Mouse (Mus musculus) hematopoietic stem cell, adult 5-6 weeks (primary cell): ENCODE results near the gene Cpped1. TPM values are rescaled to one million over a fixed set of nuclear protein-coding genes. Genes with fewer than 3 reads are reported as not detected.

Source experiments
- ATAC-seq, 2 experiments: fragments of 125-278 bp in 1 of 2; replicated peaks in 1 of 2; 2 replicates each; pipeline ENCODE4 v1.8.0; 2016 to 2017; ENCODE audit warnings: inconsistent platforms in 2 of 2, mild to moderate bottlenecking in 2 of 2, moderate number of reproducible peaks in 2 of 2, low read depth in 1 of 2, moderate TSS enrichment in 1 of 2; ENCODE audit not compliant: low FRiP score in 2 of 2, poor library complexity in 2 of 2, severe bottlenecking in 2 of 2, insufficient read depth in 1 of 2, low TSS enrichment in 1 of 2
- total RNA-seq: library from RNA; stranded (forward); fragments of 172-1452, 232-1000 nt; gene quantifications from 2 replicates; pipeline ENCODE4 v1.2.3, GENCODE M21; 2017

Cpped1 gene
- total RNA-seq, result 22.8 and 25.7 TPM in 2 replicates

GRCm38 (mm10) chr16:11909035-11909591 lies at the start of gene Cpped1:
Gene Cpped1, minus strand, starts transcription at chr16:11909445.
- peak; percentile 92 to 95 for ATAC-seq

DNA sequence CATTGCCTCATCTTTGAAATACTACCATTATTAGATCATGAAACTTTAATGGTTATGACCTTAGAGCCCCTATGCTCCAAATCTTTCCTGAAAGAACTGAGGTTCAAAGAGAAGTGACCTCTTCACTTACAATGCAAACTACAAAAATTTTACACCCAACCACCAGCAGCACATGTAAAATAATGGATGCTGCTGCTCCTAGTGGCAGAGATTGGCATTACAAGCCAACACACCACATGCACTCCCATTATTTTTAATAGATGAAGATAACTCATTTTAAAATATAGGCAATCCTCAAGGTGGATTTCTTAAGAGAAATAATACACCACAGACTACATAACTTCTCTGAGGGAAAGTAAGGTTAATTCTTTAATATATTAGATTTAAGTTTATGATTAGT lies 31.2 kb upstream of the Cpped1 start:
- peak in 1 of 2 experiments; percentile 58; a peak in 1 of 4 replicates for ATAC-seq

DNA sequence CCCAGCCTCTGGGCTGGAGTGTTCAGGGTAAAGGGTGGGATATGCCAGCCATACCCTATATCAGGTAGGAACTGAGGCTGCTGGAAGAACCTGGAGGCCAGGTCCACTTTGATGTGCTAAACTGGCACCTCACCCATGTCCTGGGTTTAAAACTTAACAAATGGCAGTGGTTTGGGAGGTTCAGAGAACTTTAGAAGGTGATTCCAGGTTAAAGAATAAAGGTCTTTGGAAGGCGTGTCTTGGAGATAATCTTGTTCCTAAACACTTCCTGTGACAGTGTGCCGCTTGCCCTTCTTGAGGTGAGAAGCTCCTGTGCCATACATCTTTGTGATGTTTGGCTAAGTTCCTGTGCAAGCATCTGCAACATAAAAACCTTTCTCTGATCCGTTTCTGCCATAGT lies 1.6 kb upstream of the Cpped1 start:
- no peak for ATAC-seq

DNA sequence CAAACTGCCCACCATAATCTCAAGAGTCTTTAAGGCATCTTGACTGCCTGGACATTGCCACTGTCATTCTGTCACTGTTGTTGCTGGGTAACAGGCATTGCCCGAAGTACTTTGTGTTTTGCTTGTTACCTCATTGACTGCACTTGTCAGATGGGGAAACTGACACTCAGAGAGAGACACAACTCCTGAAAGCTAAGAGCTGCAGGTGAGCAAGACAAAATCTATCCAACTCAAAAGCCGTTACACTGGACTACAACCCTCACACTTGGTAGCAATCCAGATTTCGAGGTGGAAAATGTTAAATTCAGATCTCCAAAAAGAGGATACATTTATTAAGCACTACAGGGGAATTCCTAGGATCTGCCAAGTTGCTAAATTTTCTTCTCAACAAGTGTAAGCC lies 572 bp upstream of the Cpped1 start:
- no peak for ATAC-seq

DNA sequence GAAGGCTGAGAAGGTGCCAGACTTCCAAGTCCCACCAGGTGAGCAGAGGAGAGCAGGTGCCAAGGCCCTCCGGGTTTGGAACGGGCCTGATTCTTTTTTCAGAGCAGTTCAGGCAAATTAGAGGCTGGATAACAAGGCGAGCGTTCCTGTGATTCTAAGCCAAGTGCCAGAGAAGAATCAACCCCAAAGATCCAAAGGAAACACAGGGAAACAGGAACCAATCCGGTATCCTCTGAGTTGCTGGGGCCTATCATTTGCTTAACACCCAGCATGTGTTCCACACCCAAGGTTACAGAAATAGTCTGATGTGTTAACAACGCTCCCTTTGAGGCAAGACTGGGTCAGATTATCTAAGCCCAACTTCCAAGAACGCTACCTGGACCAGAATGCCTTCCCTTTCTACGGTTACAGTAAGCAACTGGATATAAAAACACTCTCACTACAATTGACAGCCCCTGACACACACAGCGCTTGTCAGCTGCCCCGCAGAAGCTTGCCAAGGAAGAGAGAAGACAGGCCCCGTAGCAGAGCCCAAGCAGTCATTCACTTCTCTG lies 707 bp downstream of the Cpped1 start:
- ATAC-seq, result peak in 1 of 2 experiments; percentile 20; a peak in 1 of 4 replicates

DNA sequence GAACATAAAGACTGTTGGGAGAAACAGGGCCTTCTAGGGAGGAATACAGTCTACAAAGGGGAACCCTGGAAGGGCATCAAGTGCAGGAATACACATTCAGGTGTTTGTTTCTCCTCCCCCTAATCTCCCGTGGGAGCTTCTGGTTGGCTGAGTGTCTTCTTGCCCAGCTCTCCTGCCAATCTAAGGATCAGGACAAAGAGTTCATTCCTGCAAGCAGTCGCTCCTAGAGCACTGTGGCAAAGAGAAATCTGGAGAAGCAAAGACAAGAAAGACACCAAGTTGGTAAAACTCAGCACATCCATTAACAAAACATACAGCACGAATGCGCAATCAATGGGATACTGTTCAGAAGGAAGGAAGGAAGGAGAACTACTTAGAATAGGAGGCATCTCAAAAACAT lies 1.4 kb downstream of the Cpped1 start:
- ATAC-seq, result no peak

GRCm38 (mm10) chr16:11906906-11907305 lies 2.3 kb downstream of the Cpped1 start:
- ATAC-seq, result no peak

DNA sequence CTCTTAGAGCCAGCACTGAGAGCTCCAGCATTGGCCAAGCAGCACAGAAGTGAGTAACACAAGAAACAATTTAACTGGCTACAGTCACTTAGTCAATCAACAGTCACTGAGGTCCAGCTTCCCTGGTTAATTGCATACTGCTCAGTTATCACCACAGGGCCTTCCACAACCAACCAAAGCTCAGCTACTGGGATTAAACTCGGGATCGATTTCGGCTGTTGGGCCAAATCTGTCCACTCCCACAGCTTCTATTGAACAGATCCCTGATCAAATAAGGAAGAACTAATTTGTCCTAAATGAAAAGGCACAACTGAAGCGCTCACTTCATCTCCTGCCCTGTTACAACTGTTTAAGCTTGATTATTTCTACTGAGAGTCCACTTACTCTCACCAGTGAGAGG lies 4.0 kb downstream of the Cpped1 start:
- ATAC-seq, result no peak

DNA sequence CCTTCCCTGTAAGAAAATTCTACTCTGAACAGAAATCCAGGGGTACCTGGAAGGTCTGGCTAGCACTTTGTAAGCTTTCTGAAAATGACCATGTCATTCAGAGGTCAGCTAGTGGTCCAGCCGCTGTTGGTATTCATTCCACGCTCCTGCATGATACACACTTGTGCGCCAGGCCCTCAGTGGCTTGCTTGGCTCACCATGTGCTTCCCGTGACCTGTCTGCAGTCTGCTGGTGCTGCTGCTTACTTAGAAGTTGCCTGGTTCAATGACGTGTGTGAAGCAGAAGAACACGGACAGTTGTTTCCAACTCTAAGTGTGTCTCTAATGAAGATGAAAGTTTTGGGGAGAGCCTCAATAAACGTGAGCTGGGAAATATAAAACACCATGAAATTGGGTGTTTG lies 7.2 kb downstream of the Cpped1 start:
- ATAC-seq, result no peak

GRCm38 (mm10) chr16:11900341-11900740 lies 8.9 kb downstream of the Cpped1 start:
- no peak for ATAC-seq

- no peak for ATAC-seq
Measured at GRCm38 (mm10) chr16:11896411-11896810, 12.8 kb downstream of the Cpped1 start.

DNA sequence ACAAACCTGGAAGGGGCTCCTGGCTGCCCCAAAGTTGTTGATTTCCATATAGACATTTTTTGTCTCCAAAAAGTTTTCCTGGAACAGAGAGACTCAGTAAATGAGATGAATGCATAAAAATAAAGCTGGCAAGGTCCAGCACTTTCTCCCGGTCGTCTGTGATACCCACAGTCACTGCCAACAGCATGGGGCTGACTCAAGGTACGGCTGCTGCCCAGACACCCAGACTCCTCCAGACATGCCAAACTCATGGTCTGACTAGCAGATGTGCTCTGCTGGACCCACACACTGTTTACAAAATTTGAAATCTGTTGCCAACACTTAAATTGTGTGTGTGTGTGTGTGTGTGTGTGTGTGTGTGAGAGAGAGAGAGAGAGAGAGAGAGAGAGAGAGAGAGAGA lies 14.4 kb downstream of the Cpped1 start:
- ATAC-seq, result no peak

- ATAC-seq, result no peak
Measured at GRCm38 (mm10) chr16:11890186-11890585, 19.1 kb downstream of the Cpped1 start.

DNA sequence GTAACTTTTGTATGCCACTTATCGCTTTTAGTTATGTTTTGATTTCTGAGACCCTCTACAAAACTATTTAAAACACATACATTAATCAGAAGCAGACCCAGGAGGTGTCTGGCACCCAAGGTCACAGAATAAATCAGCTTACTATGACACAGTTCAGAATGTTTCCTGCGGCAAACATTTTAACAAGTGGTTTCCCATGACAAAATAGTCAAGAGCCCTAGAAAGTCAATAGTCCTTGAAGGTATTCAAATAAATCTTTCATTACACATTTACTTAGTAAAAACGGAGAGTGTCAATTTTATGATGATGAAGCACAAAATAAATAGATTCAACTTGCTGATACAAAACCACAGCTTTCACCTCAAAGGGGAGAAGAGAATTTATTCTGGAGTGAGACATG lies 19.5 kb downstream of the Cpped1 start:
- ATAC-seq, result no peak

DNA sequence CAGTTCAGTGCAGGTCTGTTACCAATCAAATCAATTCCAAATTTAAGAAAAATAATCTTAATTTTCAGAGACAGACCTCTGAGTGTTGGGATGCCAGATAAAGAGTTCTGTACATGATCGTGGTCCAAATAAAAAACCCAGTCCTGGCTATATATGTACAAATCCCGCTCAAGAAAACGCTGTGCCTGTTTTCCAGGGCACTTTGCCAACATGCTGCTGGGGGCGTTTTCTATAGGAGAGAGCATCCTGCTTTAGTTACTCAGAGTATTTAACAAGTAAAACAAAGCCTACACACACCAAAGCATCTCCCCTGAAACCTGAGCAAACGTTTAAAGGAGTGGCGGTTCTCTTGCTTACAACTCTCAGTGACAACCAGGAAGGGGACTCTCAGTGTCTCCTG lies 27.4 kb downstream of the Cpped1 start:
- no peak for ATAC-seq

- ATAC-seq, result no peak
Measured at GRCm38 (mm10) chr16:11880461-11880860, 28.8 kb downstream of the Cpped1 start.

DNA sequence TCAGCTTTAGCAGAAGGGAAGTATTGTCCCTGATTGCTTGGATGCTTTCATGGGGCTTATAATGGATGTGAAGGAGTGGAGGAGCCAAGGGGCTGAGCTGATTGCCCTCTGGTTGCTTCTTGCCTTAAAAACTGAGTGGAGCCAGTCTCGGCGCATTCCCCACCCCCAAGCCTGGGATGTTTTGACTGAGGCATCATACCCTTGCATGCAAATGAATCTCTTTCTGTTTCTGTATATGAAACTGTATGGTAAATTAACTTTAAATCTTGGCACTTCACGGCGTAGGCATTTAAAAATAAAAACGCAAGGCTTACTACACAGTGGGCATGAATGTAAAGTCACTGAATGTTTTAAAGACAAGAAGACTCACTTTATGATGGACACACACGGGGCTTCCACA lies 30.0 kb downstream of the Cpped1 start:
- ATAC-seq, result no peak

DNA sequence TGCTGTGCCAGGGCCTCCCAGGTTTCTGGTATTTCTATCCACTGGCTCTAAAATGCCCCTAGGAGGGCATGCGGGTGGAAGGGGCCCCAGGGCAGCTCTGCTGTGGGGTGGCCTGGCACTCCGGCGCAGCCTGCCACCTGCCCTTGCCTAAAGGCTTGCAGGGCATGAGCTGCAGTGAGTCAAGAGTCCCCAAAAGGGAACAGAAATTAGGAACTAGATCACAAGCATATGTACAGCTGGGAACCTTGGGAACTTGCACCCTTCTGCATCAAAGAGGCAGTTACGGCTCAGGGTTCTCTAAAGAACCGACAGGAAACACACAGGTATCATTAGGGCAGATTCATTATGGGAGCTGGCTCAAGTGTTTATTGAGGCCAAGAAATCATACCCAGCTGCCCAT lies 34.0 kb downstream of the Cpped1 start:
- no peak for ATAC-seq

DNA sequence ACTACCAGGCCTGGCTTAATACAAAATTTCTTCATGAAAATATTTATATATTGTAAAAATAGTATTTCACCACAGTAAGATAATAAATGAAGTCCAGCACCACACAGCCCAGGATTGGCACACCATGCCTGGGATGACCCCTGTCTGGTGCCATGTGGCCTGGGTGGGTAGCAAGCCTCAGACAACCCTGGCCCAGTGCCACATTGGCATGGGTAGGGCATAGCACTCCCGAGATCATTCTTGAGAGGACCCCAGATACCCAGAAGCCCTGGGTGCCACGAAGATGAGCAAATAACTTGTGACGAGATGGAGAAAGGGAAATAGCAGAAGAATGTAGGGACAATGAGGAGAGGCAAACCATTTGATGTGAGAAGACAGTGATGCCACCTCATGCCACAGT lies 36.0 kb downstream of the Cpped1 start:
- ATAC-seq, result no peak
